Mouse (Mus musculus) ES-E14 (cell line): ENCODE results near the gene Sipa1l2.

Experiments used
- CHD2 ChIP-seq: IDR thresholded peaks from 2 replicates; pipeline ENCODE4 v1.6.1; 2014; ENCODE audit warnings: mild to moderate bottlenecking, low read depth, low read length, inconsistent platforms
- HCFC1 ChIP-seq: IDR thresholded peaks from 2 replicates; pipeline ENCODE4 v1.6.1; 2012; ENCODE audit warnings: low read length, inconsistent platforms, borderline replicate concordance; ENCODE audit not compliant: insufficient read depth
- ZC3H11A ChIP-seq: IDR thresholded peaks from 2 replicates; pipeline ENCODE4 v1.6.1; 2012; ENCODE audit warnings: low read depth, mild to moderate bottlenecking, inconsistent platforms, low read length, borderline replicate concordance
- ZNF384 ChIP-seq: IDR thresholded peaks from 2 replicates; pipeline ENCODE4 v1.6.1; 2012; ENCODE audit warnings: low read depth, low read length, inconsistent platforms

DNA sequence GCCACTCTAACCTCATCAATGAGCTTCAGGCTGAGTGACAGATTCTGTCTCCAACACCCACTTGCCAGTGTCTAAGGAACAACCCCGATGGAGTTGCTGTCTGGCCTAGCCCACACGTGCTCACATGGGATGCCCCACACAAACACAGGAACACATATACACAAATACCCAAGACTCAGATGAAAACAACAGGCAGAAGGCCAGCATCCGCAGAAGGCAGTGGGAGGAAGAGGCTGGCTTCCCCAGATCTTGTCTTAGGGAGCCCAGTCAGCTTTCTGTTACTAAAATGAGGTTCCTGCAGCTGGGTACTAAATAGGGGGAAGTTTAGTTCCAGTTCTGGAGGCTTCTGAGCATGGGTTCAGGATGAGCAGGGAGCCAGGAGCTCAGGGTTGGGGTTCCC lies 66.8 kb downstream of the Sipa1l2 start:
- TF ChIP-seq ZNF384 (no peak), HCFC1 (no peak), CHD2 (no peak), ZC3H11A (no peak)
